Mouse (Mus musculus): ENCODE measurements around the gene Cops8.

Gene Cops8

GRCm38 (mm10) chr1:90602759-90603560 is at the start of gene Cops8:
TSS of gene Cops8 (plus strand) at chr1:90602981.
- DNase-seq (ENCODE audit: extremely low spot score, low spot score): peak; percentile 98

- no peak for DNase-seq (ENCODE audit: extremely low spot score, low spot score)
Observed at GRCm38 (mm10) chr1:90557140-90557539, 45.6 kb upstream of the Cops8 start.

- DNase-seq (ENCODE audit: extremely low spot score, low spot score): no peak
Observed at GRCm38 (mm10) chr1:90560942-90561726, 41.6 kb upstream of the Cops8 start.

DNA sequence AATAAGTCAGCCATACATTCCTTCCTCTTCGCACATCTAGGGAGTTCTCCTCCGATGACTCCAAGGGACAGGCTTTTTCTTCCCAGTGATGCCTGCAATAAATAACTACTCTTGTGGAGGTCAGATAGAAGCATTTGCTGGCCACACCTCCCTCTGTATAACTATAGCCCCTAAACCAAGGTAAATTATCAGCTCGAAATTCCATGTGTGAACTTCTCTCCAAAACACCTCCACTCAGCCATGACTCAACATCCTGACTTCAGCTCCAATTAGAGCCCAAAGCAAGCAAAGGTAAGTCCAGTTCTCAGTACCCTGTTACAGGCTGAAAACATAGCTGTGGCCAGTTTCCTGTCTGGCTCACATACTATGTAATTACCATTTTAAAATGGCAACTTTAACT is 38.8 kb upstream of the Cops8 start:
- no peak for DNase-seq (ENCODE audit: extremely low spot score, low spot score)

DNA sequence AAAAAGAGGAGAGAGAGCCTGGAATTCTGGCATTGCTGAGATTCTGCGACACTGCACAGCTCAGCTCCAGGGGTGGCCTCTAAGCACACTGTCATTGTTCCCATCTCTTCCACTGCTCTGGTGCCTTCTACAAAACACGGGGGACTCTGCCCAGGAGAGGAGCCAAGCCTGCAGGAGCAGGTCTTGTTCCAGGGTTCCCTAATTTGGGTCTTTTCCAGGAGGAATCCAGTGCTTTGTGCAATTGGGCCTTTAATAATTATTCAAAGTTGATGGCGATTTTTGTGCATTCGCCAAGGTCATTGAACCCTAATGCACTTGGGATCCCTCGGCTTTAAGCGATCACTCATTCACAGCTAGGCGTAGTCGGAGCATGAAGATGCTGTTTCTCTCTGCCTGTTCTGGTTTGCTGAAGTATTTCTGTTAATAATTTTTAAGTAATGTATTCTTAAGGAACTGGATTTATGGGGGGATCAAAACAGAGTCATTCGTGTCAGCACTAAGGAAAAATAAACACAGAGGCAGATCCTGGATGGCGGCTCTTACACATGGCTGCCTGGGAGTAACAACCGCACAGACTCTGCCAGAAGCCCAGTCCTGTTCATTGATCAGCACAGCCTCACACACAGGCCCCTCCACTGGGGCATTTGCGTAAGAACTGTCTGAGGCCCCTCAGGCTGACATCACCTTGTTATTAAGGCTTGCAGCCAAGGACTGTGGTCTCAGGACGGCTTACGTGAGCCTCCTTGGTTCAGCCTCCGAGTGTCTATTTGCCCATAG is 35.9 kb upstream of the Cops8 start:
- DNase-seq (ENCODE audit: extremely low spot score, low spot score): no peak

GRCm38 (mm10) chr1:90573831-90574230 is 28.9 kb upstream of the Cops8 start:
- DNase-seq (ENCODE audit: extremely low spot score, low spot score): no peak

DNA sequence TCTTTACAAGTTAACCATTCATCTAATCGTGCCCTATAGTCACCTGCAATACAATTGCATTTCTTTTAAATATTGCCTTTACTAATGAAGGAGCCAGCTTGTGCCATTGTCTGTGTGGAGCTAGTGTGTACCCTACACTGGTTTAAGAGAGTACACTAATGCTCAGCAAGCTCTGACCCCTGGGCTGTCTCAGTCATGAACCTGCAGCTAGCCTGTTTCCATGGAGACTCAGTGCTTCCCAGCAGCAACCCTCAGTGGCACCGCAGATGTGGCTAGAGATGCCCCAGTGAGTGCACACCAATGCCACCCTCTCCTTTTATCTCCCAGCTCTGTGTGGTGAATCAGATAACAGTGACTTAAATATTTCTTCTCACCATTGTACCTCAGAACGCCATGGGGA is 27.9 kb upstream of the Cops8 start:
- no peak for DNase-seq (ENCODE audit: extremely low spot score, low spot score)

- no peak for DNase-seq (ENCODE audit: extremely low spot score, low spot score)
Observed at GRCm38 (mm10) chr1:90577417-90577816, 25.4 kb upstream of the Cops8 start.

GRCm38 (mm10) chr1:90582635-90583034 is 20.1 kb upstream of the Cops8 start:
- DNase-seq (ENCODE audit: extremely low spot score, low spot score): no peak

- DNase-seq (ENCODE audit: extremely low spot score, low spot score): peak; percentile 79
Observed at GRCm38 (mm10) chr1:90588021-90588734, 14.6 kb upstream of the Cops8 start.

DNA sequence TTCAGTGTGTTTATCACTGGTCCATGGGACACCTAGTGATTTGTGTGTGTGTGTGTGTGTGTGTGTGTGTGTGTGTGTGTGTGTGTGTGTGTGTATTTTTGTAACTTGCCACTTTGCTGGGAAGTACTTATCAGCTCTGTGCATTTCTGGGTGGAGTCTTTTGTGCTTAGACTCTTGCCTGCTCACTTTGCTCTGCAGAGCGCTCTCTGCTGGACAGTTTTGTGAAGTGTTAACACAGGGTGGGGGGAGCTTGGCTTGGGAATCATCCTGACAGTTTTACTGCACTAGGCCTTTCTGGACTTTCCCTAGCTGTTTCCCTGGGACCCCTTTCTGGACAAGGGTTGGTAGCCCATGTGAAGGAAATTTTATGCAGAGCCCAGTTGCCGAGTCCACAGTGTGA is 12.0 kb upstream of the Cops8 start:
- DNase-seq (ENCODE audit: extremely low spot score, low spot score): peak; percentile 73

DNA sequence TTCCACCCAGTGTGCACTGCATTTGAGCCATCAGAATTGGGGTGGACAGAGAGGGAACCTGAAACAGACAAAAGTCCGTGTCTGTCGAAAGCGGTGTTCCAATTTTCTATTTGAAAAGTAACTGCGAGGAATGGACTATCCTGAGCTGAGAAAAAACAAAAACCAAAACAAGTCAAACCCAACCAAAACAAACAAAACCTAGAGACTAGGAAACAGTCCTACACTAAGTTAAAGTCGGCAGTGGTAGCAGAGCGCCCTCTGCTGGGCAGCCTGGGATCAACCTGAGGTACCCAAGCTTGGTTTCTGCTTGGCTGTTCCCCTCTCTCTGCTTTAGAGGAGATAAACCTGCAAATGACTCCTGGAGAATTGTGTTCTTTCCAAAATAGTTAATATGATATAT is 10.0 kb upstream of the Cops8 start:
- DNase-seq (ENCODE audit: extremely low spot score, low spot score): peak; percentile 85

DNA sequence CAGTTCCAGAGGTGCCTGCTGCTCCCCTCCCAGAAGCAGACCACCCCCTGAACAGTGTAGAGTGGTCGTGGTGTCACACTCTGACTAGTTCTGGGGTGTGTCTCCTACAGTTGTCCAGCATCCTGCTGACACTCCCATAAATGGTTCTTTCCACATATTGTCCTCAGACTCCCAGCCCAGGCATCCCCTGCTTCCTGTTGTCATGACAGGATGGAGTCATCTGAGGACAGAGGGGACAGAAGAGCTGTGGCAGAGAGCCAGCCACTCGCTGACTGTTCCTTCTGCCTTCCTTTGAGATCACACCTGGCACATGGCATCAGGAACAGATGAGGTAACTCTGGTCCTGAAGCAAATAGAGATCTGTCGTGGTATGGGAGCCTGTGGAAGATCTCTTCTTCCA is 3.6 kb upstream of the Cops8 start:
- DNase-seq (ENCODE audit: extremely low spot score, low spot score): no peak

GRCm38 (mm10) chr1:90601096-90601495 is 1.7 kb upstream of the Cops8 start:
- DNase-seq (ENCODE audit: extremely low spot score, low spot score): no peak

- no peak for DNase-seq (ENCODE audit: extremely low spot score, low spot score)
Observed at GRCm38 (mm10) chr1:90603561-90603887, 743 bp downstream of the Cops8 start.

GRCm38 (mm10) chr1:90609363-90609762 is 6.6 kb downstream of the Cops8 start:
- no peak for DNase-seq (ENCODE audit: extremely low spot score, low spot score)

GRCm38 (mm10) chr1:90617258-90617657 is 14.5 kb downstream of the Cops8 start:
- DNase-seq (ENCODE audit: extremely low spot score, low spot score): no peak

DNA sequence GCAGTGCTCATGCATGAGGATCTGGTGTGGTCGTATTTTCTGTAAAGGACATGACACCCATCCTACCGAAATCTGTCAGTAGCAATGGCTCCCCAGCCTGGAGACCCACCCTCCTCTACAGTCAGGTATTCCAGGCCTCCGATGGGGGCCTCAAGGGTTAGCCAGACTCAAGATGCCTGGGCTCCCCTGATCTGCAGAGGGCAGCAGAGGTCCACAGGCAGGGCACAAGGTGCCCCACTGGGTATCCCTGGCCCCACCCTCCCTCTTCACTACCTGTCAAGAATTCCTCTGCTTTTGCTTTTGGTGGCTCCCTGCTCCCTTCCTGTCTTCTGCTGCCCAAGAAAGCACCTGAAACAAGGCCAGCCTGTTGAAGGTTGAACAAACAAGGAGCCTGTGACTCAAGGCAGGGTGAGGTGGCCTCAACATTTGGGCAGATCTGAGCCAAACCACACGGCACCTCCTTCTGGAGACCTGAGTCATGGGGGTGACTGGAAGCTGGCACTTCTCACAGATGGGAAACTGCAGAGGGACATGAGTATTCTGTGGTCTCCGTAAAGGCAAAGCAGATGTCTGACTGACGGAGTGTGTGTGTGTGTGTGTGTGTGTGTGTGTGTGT is 30.7 kb downstream of the Cops8 start:
- DNase-seq (ENCODE audit: extremely low spot score, low spot score): no peak

GRCm38 (mm10) chr1:90634205-90634745 is 31.5 kb downstream of the Cops8 start:
- no peak for DNase-seq (ENCODE audit: extremely low spot score, low spot score)

GRCm38 (mm10) chr1:90638335-90638734 is 35.6 kb downstream of the Cops8 start:
- DNase-seq (ENCODE audit: extremely low spot score, low spot score): no peak

All from neural tube, embryonic 10.5 days (tissue).